Mouse (Mus musculus): ENCODE results near the gene Plin4. TPM values are rescaled to one million over a fixed set of nuclear protein-coding genes. Genes with fewer than 3 reads are reported as not detected.
A peak's percentile ranks its signal among the peaks of the same experiment; 100 is the strongest.
"Not testable (repeated sequence)": the region's sequence is repeated elsewhere in the genome, so short reads cannot be mapped to it uniquely, and the experiment has no call there.

The Plin4 gene
- polyA plus RNA-seq, 1 experiment: 0.73 TPM

GRCm38 (mm10) chr17:56107736-56108135 is 1.9 kb downstream of the Plin4 start:
- Histone ChIP-seq H3K4me1 (ENCODE audit: control insufficient read depth, insufficient read depth, low read length) (no peaks in the 10 kb centered on the region; the same call in 1 of the 2 replicates), H3K27ac (ENCODE audit: insufficient read depth, low read length) (0 out of 2 replicates have a peak overlapping the region, but pooled peaks have one; percentile 13), H3K4me3 (ENCODE audit: insufficient read depth, low read length) (no peak overlapping the region)
- TF ChIP-seq CTCF (IDR thresholded peaks at IDR 0.05; ENCODE audit: extremely low read depth, insufficient read depth, low read length) (no peak), POLR2A (IDR thresholded peaks at IDR 0.05; ENCODE audit: extremely low read depth, insufficient read depth, low read length) (no peak)

- no peak overlapping the region for H3K27ac ChIP-seq (ENCODE audit: insufficient read depth, low read length)
- no peaks in the 10 kb centered on the region; the same call in 1 of the 2 replicates for H3K4me1 ChIP-seq (ENCODE audit: control insufficient read depth, insufficient read depth, low read length)
- no peak overlapping the region for H3K4me3 ChIP-seq (ENCODE audit: insufficient read depth, low read length)
- TF ChIP-seq CTCF (IDR thresholded peaks at IDR 0.05; ENCODE audit: extremely low read depth, insufficient read depth, low read length) (no peak), POLR2A (IDR thresholded peaks at IDR 0.05; ENCODE audit: extremely low read depth, insufficient read depth, low read length) (no peak)
Measured at GRCm38 (mm10) chr17:56106981-56107380, 2.6 kb downstream of the Plin4 start.

- not testable (repeated sequence) for H3K4me1 ChIP-seq (ENCODE audit: control insufficient read depth, insufficient read depth, low read length); H3K27ac ChIP-seq (ENCODE audit: insufficient read depth, low read length); H3K4me3 ChIP-seq (ENCODE audit: insufficient read depth, low read length)
Measured at GRCm38 (mm10) chr17:56106436-56106835, 3.2 kb downstream of the Plin4 start.

GRCm38 (mm10) chr17:56104821-56105220 is 4.8 kb downstream of the Plin4 start:
- not testable (repeated sequence) for H3K4me1 ChIP-seq (ENCODE audit: control insufficient read depth, insufficient read depth, low read length); H3K4me3 ChIP-seq (ENCODE audit: insufficient read depth, low read length); H3K27ac ChIP-seq (ENCODE audit: insufficient read depth, low read length)

GRCm38 (mm10) chr17:56103465-56104285 is 5.9 kb downstream of the Plin4 start:
- no peak overlapping the region for H3K27ac ChIP-seq (ENCODE audit: insufficient read depth, low read length)
- no peak overlapping the region for H3K4me3 ChIP-seq (ENCODE audit: insufficient read depth, low read length)
- H3K4me1 ChIP-seq (ENCODE audit: control insufficient read depth, insufficient read depth, low read length): no peaks in the 10 kb centered on the region
- TF ChIP-seq POLR2A (IDR thresholded peaks at IDR 0.05; ENCODE audit: extremely low read depth, insufficient read depth, low read length): no peak
- TF ChIP-seq CTCF (IDR thresholded peaks at IDR 0.05; ENCODE audit: extremely low read depth, insufficient read depth, low read length): no peak

- Histone ChIP-seq H3K27ac (ENCODE audit: insufficient read depth, low read length) (no peak overlapping the region), H3K4me1 (ENCODE audit: control insufficient read depth, insufficient read depth, low read length) (no peaks in the 10 kb centered on the region), H3K4me3 (ENCODE audit: insufficient read depth, low read length) (no peak overlapping the region)
- no peak for TF ChIP-seq POLR2A (IDR thresholded peaks at IDR 0.05; ENCODE audit: extremely low read depth, insufficient read depth, low read length)
- no peak for TF ChIP-seq CTCF (IDR thresholded peaks at IDR 0.05; ENCODE audit: extremely low read depth, insufficient read depth, low read length)
Measured at GRCm38 (mm10) chr17:56102927-56103326, 6.7 kb downstream of the Plin4 start.

GRCm38 (mm10) chr17:56102158-56102557 is 7.4 kb downstream of the Plin4 start:
- no peak for TF ChIP-seq POLR2A (IDR thresholded peaks at IDR 0.05; ENCODE audit: extremely low read depth, insufficient read depth, low read length)
- TF ChIP-seq CTCF (IDR thresholded peaks at IDR 0.05; ENCODE audit: extremely low read depth, insufficient read depth, low read length): no peak
- no peaks in the 10 kb centered on the region for H3K4me1 ChIP-seq (ENCODE audit: control insufficient read depth, insufficient read depth, low read length)
- no peak overlapping the region for H3K27ac ChIP-seq (ENCODE audit: insufficient read depth, low read length)
- no peak overlapping the region for H3K4me3 ChIP-seq (ENCODE audit: insufficient read depth, low read length)

- no peak for TF ChIP-seq POLR2A (IDR thresholded peaks at IDR 0.05; ENCODE audit: extremely low read depth, insufficient read depth, low read length)
- no peak for TF ChIP-seq CTCF (IDR thresholded peaks at IDR 0.05; ENCODE audit: extremely low read depth, insufficient read depth, low read length)
- H3K4me1 ChIP-seq (ENCODE audit: control insufficient read depth, insufficient read depth, low read length): no peaks in the 10 kb centered on the region
- no peak overlapping the region for H3K4me3 ChIP-seq (ENCODE audit: insufficient read depth, low read length)
- H3K27ac ChIP-seq (ENCODE audit: insufficient read depth, low read length): no peak overlapping the region
Measured at GRCm38 (mm10) chr17:56100811-56101210, 8.8 kb downstream of the Plin4 start.

- no peak for TF ChIP-seq CTCF (IDR thresholded peaks at IDR 0.05; ENCODE audit: extremely low read depth, insufficient read depth, low read length)
- no peak for TF ChIP-seq POLR2A (IDR thresholded peaks at IDR 0.05; ENCODE audit: extremely low read depth, insufficient read depth, low read length)
- no peak overlapping the region for H3K27ac ChIP-seq (ENCODE audit: insufficient read depth, low read length)
- no peak overlapping the region for H3K4me3 ChIP-seq (ENCODE audit: insufficient read depth, low read length)
- no peaks in the 10 kb centered on the region for H3K4me1 ChIP-seq (ENCODE audit: control insufficient read depth, insufficient read depth, low read length)
Measured at GRCm38 (mm10) chr17:56098711-56099572, 10.7 kb downstream of the Plin4 start.

GRCm38 (mm10) chr17:56098180-56098579 is 11.4 kb downstream of the Plin4 start:
- TF ChIP-seq CTCF (IDR thresholded peaks at IDR 0.05; ENCODE audit: extremely low read depth, insufficient read depth, low read length) (no peak), POLR2A (IDR thresholded peaks at IDR 0.05; ENCODE audit: extremely low read depth, insufficient read depth, low read length) (no peak)
- no peak overlapping the region for H3K4me3 ChIP-seq (ENCODE audit: insufficient read depth, low read length)
- no peak overlapping the region for H3K27ac ChIP-seq (ENCODE audit: insufficient read depth, low read length)
- no peaks in the 10 kb centered on the region for H3K4me1 ChIP-seq (ENCODE audit: control insufficient read depth, insufficient read depth, low read length)

All from cortical plate, adult 2 months (tissue).